Mouse (Mus musculus): Measurements from ENCODE around the gene Asb15.

DNA sequence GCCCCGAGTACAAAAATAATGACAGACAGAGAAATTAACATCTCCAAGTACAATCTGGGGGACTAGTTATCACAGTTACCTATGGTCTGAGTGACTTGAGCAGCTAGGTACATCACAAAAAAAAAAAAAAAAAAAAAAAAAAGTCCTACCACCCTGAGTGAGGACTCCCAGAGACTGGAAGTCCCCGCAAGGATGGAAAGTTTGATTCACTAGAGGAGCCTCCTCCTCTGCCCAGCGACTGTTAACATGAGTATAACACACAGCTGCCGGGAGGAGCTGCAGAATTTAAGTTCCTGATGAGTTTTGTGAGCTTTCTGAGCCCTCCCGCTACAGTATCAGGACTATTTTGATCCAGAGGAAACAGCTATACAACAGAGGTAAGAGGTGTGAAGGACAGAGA, 41.4 kb upstream of the Asb15 start:
- TF ChIP-seq CTCF (IDR thresholded peaks at IDR 0.05 in 2 of 3, conservative IDR thresholded peaks at IDR 0.05 in 1 of 3; ENCODE audit: control insufficient read depth in 1 of 3, insufficient read depth in 1 of 3, low read depth in 2 of 3, low read length in 3 of 3, poor library complexity in 1 of 3, severe bottlenecking in 1 of 3), result no peak
- no peak for TF ChIP-seq ZC3H11A (IDR thresholded peaks at IDR 0.05; ENCODE audit: low read depth, low read length)
- no peak for TF ChIP-seq POLR2AphosphoS5 (IDR thresholded peaks at IDR 0.05; ENCODE audit: borderline replicate concordance, low read depth, low read length)
- no peak for TF ChIP-seq POLR2A (IDR thresholded peaks at IDR 0.05; ENCODE audit: control insufficient read depth in 1 of 2, insufficient read depth in 1 of 2, low read depth in 1 of 2, low read length in 2 of 2, poor library complexity in 1 of 2)
- no peak for TF ChIP-seq USF2 (IDR thresholded peaks at IDR 0.05; ENCODE audit: borderline replicate concordance in 1 of 2, insufficient read depth in 1 of 2, low read depth in 1 of 2, low read length in 2 of 2)
- no peak for TF ChIP-seq E2F4 (IDR thresholded peaks at IDR 0.05; ENCODE audit: borderline replicate concordance, low read depth, low read length)
- no peak for TF ChIP-seq NRF1 (IDR thresholded peaks at IDR 0.05; ENCODE audit: insufficient read depth, low read depth, low read length, poor library complexity, severe bottlenecking)
- no peak for TF ChIP-seq MXI1 (IDR thresholded peaks at IDR 0.05; ENCODE audit: low read depth, low read length)
- TF ChIP-seq POLR2AphosphoS2 (IDR thresholded peaks at IDR 0.05; ENCODE audit: low read length), result no peak
- TF ChIP-seq SMC3 (IDR thresholded peaks at IDR 0.05; ENCODE audit: low read depth, low read length), result no peak
